ENCODE assay signal across 10 mouse cellular contexts in the genomic region with DNA sequence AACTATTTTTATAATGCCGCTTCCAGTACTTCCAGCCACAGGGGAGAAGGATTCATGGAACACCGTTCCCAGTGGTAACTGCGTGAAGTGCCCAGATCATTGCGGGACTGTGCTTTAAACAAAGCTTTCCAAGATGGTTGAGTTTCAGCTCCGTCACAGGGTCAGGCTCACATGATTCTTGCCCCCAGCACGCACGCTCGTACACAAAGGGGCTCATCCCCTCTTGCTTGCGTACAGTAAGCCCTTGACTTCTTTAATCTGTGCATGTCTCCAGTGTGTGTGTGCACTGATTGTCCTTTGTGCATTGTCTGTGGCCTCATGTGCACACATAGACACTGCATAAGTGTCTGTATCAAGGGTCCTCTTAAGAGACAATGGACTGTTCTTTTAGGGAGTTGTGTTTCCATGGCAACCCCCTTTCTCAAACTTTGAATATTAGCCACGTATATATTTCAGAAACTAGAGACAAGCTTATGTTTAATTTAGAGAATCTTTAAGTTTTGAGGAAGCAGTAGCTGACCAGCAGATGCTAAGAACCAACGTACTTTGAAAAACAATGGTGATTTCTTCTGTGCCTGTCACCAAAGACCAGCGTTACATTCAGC.
DNase-seq lines count a peak whose midpoint lies in the region; ATAC-seq lines count a peak whose summit lies in the region.
"Had no signal": no experiment of that assay in that cellular context is flagged by ENCODE, and none has a peak within 500 bp of the region (broad histone marks: within the 10 kb centered on the region; RNA-seq: fewer than 3 reads in every experiment).

No protein-coding gene starts in this region.

- no peak overlapping the region for H3K4me3 ChIP-seq in heart, embryonic 10.5 days
- no peak overlapping the region for H3K4me3 ChIP-seq in forebrain, embryonic 14.5 days (ENCODE audit: low read depth, low read length)
- peak overlapping the region; percentile 33 for H3K4me3 ChIP-seq in megakaryocyte, embryonic 14.5 days (replicated peaks)

- H3K9me3 ChIP-seq in heart, embryonic 10.5 days = no peaks in the 10 kb centered on the region
- H3K9me3 ChIP-seq in forebrain, embryonic 14.5 days (replicated peaks; ENCODE audit: control insufficient read depth, low read length) = no peaks in the 10 kb centered on the region
- no peaks in the 10 kb centered on the region for H3K9me3 ChIP-seq in megakaryocyte, embryonic 14.5 days

- no peak overlapping the region for H3K4me2 ChIP-seq in forebrain, embryonic 14.5 days (ENCODE audit: low read length)

- 0 out of 2 replicates have a peak overlapping the region, but pooled peaks have one; percentile 25 for H3K27ac ChIP-seq in heart, embryonic 10.5 days
- H3K27ac ChIP-seq in forebrain, embryonic 14.5 days (ENCODE audit: low read depth, low read length) = peak overlapping the region; percentile 30; the same call in 1 of the 2 replicates

- no peaks in the 10 kb centered on the region for H3K27me3 ChIP-seq in heart, embryonic 10.5 days (ENCODE audit: insufficient read depth, poor library complexity, severe bottlenecking)
- H3K27me3 ChIP-seq in forebrain, embryonic 14.5 days (replicated peaks; ENCODE audit: control insufficient read depth, insufficient read depth, low read length) = no peaks in the 10 kb centered on the region
- peaks cover 47% of the 10 kb centered on the region for H3K27me3 ChIP-seq in megakaryocyte, embryonic 14.5 days (replicated peaks)

- ATAC-seq in forebrain, embryonic 14.5 days = no peak

- no peaks in the 10 kb centered on the region for H3K36me3 ChIP-seq in heart, embryonic 10.5 days
- no peaks in the 10 kb centered on the region for H3K36me3 ChIP-seq in forebrain, embryonic 14.5 days (ENCODE audit: control insufficient read depth, insufficient read depth, low read length)
- no peaks in the 10 kb centered on the region for H3K36me3 ChIP-seq in megakaryocyte, embryonic 14.5 days (replicated peaks; ENCODE audit: low read length)

- 75% methylated on average over 12 of the region's 12 CpGs for WGBS in heart, embryonic 10.5 days
- 60% methylated on average over 12 of the region's 12 CpGs for WGBS in forebrain, embryonic 14.5 days

- intact Hi-C loops in heart, postnatal 36 days (cut with DNase I) = loop anchor here (2.0 kb wide), 1 partner anchor 53 kb away; no protein-coding TSS in a partner anchor

- peaks cover 49% of the 10 kb centered on the region for H3K4me1 ChIP-seq in heart, embryonic 10.5 days
- H3K4me1 ChIP-seq in forebrain, embryonic 14.5 days (ENCODE audit: control insufficient read depth, insufficient read depth, low read length) = peaks cover 31% of the 10 kb centered on the region
- H3K4me1 ChIP-seq in megakaryocyte, embryonic 14.5 days = peaks cover 41% of the 10 kb centered on the region

- no peak overlapping the region for H3K9ac ChIP-seq in forebrain, embryonic 14.5 days (ENCODE audit: low read length)

- DNase-seq in heart, embryonic 10.5 days (ENCODE audit: low spot score) = no peak
- DNase-seq in heart, postnatal 36 days = no peak
- DNase-seq in B cell, adult 2 months = peak; percentile 56
- no peak for DNase-seq in forebrain, embryonic 14.5 days (ENCODE audit: low spot score)
- no peak for DNase-seq in frontal cortex, adult 2 months (ENCODE audit: extremely low spot score in 1 of 2, low spot score in 1 of 2)
- no peak for DNase-seq in gastrocnemius, postnatal 4 days (ENCODE audit: low spot score in 2 of 2)
- DNase-seq in frontal cortex, postnatal 25 days (ENCODE audit: low spot score in 2 of 2) = no peak
- DNase-seq: cerebellum, postnatal 25 days; thymus, adult 18-20 months had no signal

Comparison
In these comparisons a context has a peak if more than half of its experiments do, and no peak if none do; other contexts are left out.
1. DNase-seq: peak in B cell, adult 2 months (2 of 2); none in heart, embryonic 10.5 days (single experiment), heart, postnatal 36 days (0 of 2), forebrain, embryonic 14.5 days (single experiment), frontal cortex, adult 2 months (0 of 2), gastrocnemius, postnatal 4 days (0 of 2) and frontal cortex, postnatal 25 days (0 of 2).